Mouse (Mus musculus): ENCODE measurements at regions not wholly inside any gene's neighbourhood (a gene's known extent, or its start where the extent isn't known, plus 50 kb on each side); places are given as distances from the start of the nearest gene placed in this dataset.
A peak's percentile ranks its signal among the peaks of the same experiment; 100 is the strongest.

DNA sequence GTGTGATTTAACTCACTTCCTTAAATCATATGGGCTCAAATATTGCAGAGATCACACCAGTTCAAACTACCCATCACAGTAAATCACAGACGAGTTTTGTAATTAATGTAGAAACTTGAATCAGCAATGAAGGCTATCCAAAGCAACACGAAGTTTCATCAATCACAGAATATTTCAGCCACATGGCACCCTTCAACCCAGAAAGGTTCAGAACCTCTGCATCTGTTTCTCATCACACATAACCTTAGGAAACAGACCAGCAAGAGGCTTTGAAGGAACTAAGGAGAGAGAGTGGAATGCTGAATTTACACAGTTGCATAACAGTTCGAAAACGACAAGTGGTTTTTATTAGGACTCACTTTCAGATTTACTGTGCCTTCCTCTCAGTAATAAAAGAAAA is 1494.0 kb upstream of the Sel1l start:
- Histone ChIP-seq H3K27ac (ENCODE audit: low read length) (no peak overlapping the region), H3K4me3 (replicated peaks; ENCODE audit: low read length) (no peak overlapping the region), H3K36me3 (ENCODE audit: control insufficient read depth, insufficient read depth) (no peaks in the 10 kb centered on the region), H3K4me1 (replicated peaks; ENCODE audit: control insufficient read depth, insufficient read depth, low read length) (no peaks in the 10 kb centered on the region), H3K4me2 (ENCODE audit: low read length) (no peak overlapping the region), H3K9me3 (ENCODE audit: control insufficient read depth, low read length) (no peaks in the 10 kb centered on the region), H3K9ac (replicated peaks; ENCODE audit: low read depth, low read length) (no peak overlapping the region), H3K27me3 (replicated peaks; ENCODE audit: control insufficient read depth, insufficient read depth, low read length) (no peaks in the 10 kb centered on the region)
- 84% methylated on average over 4 of the region's 4 CpGs for WGBS
- no peak for ATAC-seq

DNA sequence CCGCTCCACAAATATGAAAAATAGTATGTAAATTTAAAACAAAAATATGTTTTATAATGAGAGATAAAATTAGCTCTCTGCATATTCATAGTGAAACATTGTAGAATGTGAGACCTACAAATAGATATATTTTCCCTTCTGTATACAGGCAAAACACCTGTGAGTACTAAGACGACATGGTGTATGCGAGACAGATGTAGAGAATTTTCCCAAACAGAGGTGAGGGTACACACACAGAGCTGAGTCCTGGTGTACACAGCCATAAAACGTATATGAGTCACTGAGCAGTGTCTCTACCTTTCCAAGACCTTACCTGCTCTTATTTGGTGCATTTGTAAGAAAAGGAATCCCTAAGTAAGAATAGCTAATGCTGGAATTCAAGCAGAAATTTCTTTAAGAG is 1493.6 kb upstream of the Sel1l start:
- no peaks in the 10 kb centered on the region for H3K4me1 ChIP-seq (replicated peaks; ENCODE audit: control insufficient read depth, insufficient read depth, low read length)
- H3K27me3 ChIP-seq (replicated peaks; ENCODE audit: control insufficient read depth, insufficient read depth, low read length): no peaks in the 10 kb centered on the region
- no peak for ATAC-seq
- H3K27ac ChIP-seq (ENCODE audit: low read length): no peak overlapping the region
- no peaks in the 10 kb centered on the region for H3K9me3 ChIP-seq (ENCODE audit: control insufficient read depth, low read length)
- no peak overlapping the region for H3K4me3 ChIP-seq (replicated peaks; ENCODE audit: low read length)
- no peak overlapping the region for H3K9ac ChIP-seq (replicated peaks; ENCODE audit: low read depth, low read length)
- 84% methylated on average over 4 of the region's 4 CpGs for WGBS
- no peaks in the 10 kb centered on the region for H3K36me3 ChIP-seq (ENCODE audit: control insufficient read depth, insufficient read depth)
- no peak overlapping the region for H3K4me2 ChIP-seq (ENCODE audit: low read length)

DNA sequence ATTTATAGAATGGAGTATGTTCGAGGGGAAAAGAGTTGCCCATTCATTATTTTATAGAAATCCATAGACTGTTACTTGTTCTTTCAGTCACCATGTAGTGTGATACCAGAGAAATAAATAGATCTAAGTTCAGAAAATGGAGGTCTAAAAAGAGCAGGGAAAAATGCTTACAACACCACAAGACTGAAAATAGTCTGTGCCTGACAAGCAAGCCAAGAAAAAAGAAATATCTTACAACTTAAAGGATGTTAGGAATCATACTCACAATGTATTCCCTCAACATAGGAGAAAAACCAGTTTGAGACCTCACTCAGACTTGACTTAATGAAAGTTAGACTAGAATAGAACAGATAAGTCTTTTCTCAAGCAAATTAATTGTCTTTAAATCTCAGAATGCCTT is 1486.6 kb upstream of the Sel1l start:
- Histone ChIP-seq H3K4me1 (replicated peaks; ENCODE audit: control insufficient read depth, insufficient read depth, low read length) (no peaks in the 10 kb centered on the region), H3K9ac (replicated peaks; ENCODE audit: low read depth, low read length) (no peak overlapping the region), H3K4me3 (replicated peaks; ENCODE audit: low read length) (no peak overlapping the region), H3K4me2 (ENCODE audit: low read length) (no peak overlapping the region), H3K27me3 (replicated peaks; ENCODE audit: control insufficient read depth, insufficient read depth, low read length) (no peaks in the 10 kb centered on the region), H3K27ac (ENCODE audit: low read length) (no peak overlapping the region), H3K9me3 (ENCODE audit: control insufficient read depth, low read length) (no peaks in the 10 kb centered on the region), H3K36me3 (ENCODE audit: control insufficient read depth, insufficient read depth) (no peaks in the 10 kb centered on the region)
- no peak for ATAC-seq
- WGBS: 86% methylated on average over 1 of the region's 1 CpGs

GRCm38 (mm10) chr12:93312214-93312613 is 1463.3 kb upstream of the Sel1l start:
- Histone ChIP-seq H3K4me2 (ENCODE audit: low read length) (no peak overlapping the region), H3K4me3 (replicated peaks; ENCODE audit: low read length) (no peak overlapping the region)
- no peak for ATAC-seq

DNA sequence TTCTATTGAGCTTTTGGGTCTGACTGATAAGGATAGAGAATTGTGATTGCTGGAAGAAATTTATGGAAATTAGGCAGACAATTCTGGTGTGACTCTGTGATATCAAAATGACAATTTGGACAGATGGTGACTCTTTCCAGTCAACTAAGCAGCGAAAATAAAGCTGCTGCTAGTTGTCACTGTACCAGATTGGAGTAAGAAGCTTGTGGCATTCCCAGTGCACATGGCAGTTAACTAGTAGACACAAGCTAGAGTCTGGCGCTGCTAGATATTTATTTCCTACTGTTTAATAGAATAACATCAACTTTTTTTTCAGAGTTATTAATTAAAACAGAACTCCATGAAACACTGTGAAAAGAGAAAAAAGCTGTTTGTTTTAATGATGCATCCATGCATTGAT is 1432.9 kb upstream of the Sel1l start:
- Histone ChIP-seq H3K9ac (replicated peaks; ENCODE audit: low read depth, low read length) (no peak overlapping the region), H3K4me2 (ENCODE audit: low read length) (no peak overlapping the region), H3K4me1 (replicated peaks; ENCODE audit: control insufficient read depth, insufficient read depth, low read length) (no peaks in the 10 kb centered on the region), H3K27me3 (replicated peaks; ENCODE audit: control insufficient read depth, insufficient read depth, low read length) (no peaks in the 10 kb centered on the region), H3K36me3 (ENCODE audit: control insufficient read depth, insufficient read depth) (no peaks in the 10 kb centered on the region), H3K4me3 (replicated peaks; ENCODE audit: low read length) (no peak overlapping the region), H3K9me3 (ENCODE audit: control insufficient read depth, low read length) (no peaks in the 10 kb centered on the region), H3K27ac (ENCODE audit: low read length) (no peak overlapping the region)
- WGBS: 41% methylated on average over 2 of the region's 2 CpGs
- ATAC-seq: peak; percentile 91

More at GRCm38 (mm10) chr12:93312214-93312613, 1463.3 kb upstream of the Sel1l start:
- Histone ChIP-seq H3K27me3 (replicated peaks; ENCODE audit: control insufficient read depth, insufficient read depth, low read length) (no peaks in the 10 kb centered on the region), H3K9ac (replicated peaks; ENCODE audit: low read depth, low read length) (no peak overlapping the region), H3K4me1 (replicated peaks; ENCODE audit: control insufficient read depth, insufficient read depth, low read length) (no peaks in the 10 kb centered on the region), H3K36me3 (ENCODE audit: control insufficient read depth, insufficient read depth) (no peaks in the 10 kb centered on the region), H3K27ac (ENCODE audit: low read length) (no peak overlapping the region), H3K9me3 (ENCODE audit: control insufficient read depth, low read length) (no peaks in the 10 kb centered on the region)

DNA sequence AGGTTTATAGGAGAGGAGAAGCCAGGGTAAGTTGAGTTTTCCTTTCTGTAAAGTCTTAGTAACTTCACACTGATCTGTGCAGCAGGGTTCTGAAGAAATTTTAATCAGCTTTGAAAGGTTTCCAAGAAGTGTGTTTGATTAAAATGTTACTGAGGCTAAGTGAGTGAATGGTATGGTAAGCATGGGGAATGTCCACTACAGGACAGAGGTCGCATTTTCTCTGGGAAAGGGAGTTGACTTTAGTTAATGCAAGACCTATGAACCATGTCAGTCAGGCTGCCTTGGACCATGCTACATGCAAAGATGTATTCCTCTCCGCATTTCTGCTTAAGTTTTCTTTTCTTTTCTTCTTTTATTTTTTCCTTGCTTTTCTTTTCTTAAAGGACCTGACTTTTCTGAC is 1424.7 kb upstream of the Sel1l start:
- Histone ChIP-seq H3K4me3 (replicated peaks; ENCODE audit: low read length) (no peak overlapping the region), H3K4me2 (ENCODE audit: low read length) (no peak overlapping the region), H3K9me3 (ENCODE audit: control insufficient read depth, low read length) (no peaks in the 10 kb centered on the region), H3K27me3 (replicated peaks; ENCODE audit: control insufficient read depth, insufficient read depth, low read length) (no peaks in the 10 kb centered on the region), H3K36me3 (ENCODE audit: control insufficient read depth, insufficient read depth) (no peaks in the 10 kb centered on the region), H3K9ac (replicated peaks; ENCODE audit: low read depth, low read length) (no peak overlapping the region), H3K27ac (ENCODE audit: low read length) (no peak overlapping the region), H3K4me1 (replicated peaks; ENCODE audit: control insufficient read depth, insufficient read depth, low read length) (no peaks in the 10 kb centered on the region)
- WGBS: 85% methylated on average over 2 of the region's 2 CpGs
- no peak for ATAC-seq

DNA sequence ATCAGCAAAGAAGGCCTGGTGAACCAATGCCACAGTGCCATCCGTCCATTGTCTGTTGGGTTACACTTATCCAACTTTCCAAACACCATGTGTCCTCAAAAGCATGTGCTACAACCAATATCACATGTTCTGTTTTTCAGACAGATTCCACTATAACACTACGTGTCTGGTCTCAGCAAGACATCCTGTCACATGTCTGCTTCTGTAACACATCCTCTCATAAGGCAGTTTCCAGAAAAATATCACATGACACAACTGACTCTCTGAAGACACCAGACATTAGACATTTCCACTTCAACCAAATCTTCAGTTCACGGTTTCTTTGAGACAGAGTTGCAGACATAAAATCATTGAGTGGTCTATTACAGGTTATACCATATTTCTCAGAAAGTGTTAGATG is 1381.3 kb upstream of the Sel1l start:
- Histone ChIP-seq H3K27me3 (replicated peaks; ENCODE audit: control insufficient read depth, insufficient read depth, low read length) (no peaks in the 10 kb centered on the region), H3K4me3 (replicated peaks; ENCODE audit: low read length) (no peak overlapping the region), H3K27ac (ENCODE audit: low read length) (no peak overlapping the region), H3K9ac (replicated peaks; ENCODE audit: low read depth, low read length) (no peak overlapping the region), H3K36me3 (ENCODE audit: control insufficient read depth, insufficient read depth) (no peaks in the 10 kb centered on the region), H3K4me1 (replicated peaks; ENCODE audit: control insufficient read depth, insufficient read depth, low read length) (no peaks in the 10 kb centered on the region), H3K4me2 (ENCODE audit: low read length) (no peak overlapping the region), H3K9me3 (ENCODE audit: control insufficient read depth, low read length) (no peaks in the 10 kb centered on the region)
- ATAC-seq: no peak
- WGBS: 86% methylated on average over 3 of the region's 3 CpGs

DNA sequence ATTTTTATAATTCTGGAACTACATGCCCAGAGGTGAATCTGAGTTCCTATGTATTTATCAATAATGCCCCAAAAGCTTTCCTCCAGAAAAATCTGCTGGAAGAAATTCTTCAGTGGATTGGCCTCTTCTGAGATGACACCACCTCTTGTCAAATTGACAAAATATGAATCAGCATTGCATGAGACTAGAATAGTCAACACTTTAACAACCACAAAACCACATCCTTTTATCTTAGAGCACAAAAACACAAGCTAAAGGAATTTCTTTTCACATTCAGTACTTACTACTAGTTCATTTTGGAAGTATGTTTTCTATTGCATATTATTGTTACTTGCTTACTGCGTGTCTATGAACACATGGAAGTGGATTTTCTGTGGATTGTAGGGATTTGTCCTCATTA is 1377.9 kb upstream of the Sel1l start:
- Histone ChIP-seq H3K9ac (replicated peaks; ENCODE audit: low read depth, low read length) (no peak overlapping the region), H3K27me3 (replicated peaks; ENCODE audit: control insufficient read depth, insufficient read depth, low read length) (no peaks in the 10 kb centered on the region), H3K4me3 (replicated peaks; ENCODE audit: low read length) (no peak overlapping the region), H3K36me3 (ENCODE audit: control insufficient read depth, insufficient read depth) (no peaks in the 10 kb centered on the region), H3K4me2 (ENCODE audit: low read length) (no peak overlapping the region), H3K27ac (ENCODE audit: low read length) (no peak overlapping the region), H3K9me3 (ENCODE audit: control insufficient read depth, low read length) (no peaks in the 10 kb centered on the region), H3K4me1 (replicated peaks; ENCODE audit: control insufficient read depth, insufficient read depth, low read length) (no peaks in the 10 kb centered on the region)
- ATAC-seq: no peak
- WGBS: 100% methylated on average over 1 of the region's 1 CpGs

DNA sequence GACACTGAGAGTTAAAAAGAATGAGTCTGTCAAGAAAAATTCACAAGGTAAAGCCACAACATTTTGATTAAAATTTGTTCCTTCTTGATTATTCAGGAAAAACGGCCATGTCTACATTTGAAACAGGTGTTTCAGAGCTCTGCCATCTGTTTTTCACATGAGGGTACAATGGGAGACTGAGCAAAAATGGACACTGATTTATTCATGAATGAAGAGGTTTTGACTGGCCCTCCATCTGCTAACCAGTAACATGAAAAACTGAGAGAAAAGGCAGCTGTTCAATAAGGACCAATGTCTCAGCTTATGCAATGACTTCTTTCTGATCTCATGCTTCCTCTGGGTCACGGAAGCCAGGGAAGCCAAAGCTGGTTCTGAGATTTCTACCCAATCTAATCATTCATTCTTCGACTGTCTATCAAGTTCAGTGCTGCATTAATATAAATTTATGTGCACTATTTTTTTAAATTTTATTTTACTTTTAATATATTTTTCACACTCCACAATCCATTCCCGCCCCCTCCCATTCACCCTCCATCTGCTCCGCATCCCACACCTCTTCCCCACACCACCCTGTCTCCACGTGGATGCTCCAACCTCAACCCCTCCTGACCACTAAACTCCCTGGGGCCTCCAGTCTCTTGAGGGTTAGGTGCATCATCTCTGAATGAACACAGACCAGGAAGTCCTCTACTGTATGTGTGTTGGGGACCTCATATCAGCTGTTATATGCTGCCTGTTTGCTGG is 1372.4 kb upstream of the Sel1l start:
- Histone ChIP-seq H3K27me3 (replicated peaks; ENCODE audit: control insufficient read depth, insufficient read depth, low read length) (no peaks in the 10 kb centered on the region), H3K4me2 (ENCODE audit: low read length) (no peak overlapping the region), H3K4me3 (replicated peaks; ENCODE audit: low read length) (no peak overlapping the region), H3K9ac (replicated peaks; ENCODE audit: low read depth, low read length) (no peak overlapping the region), H3K36me3 (ENCODE audit: control insufficient read depth, insufficient read depth) (no peaks in the 10 kb centered on the region), H3K9me3 (ENCODE audit: control insufficient read depth, low read length) (no peaks in the 10 kb centered on the region), H3K27ac (ENCODE audit: low read length) (0 out of 2 replicates have a peak overlapping the region, but pooled peaks have one; percentile 13), H3K4me1 (replicated peaks; ENCODE audit: control insufficient read depth, insufficient read depth, low read length) (no peaks in the 10 kb centered on the region)
- WGBS: 60% methylated on average over 6 of the region's 6 CpGs
- peak; percentile 95 for ATAC-seq

GRCm38 (mm10) chr12:93207596-93207995 is 1358.6 kb upstream of the Sel1l start:
- Histone ChIP-seq H3K9ac (replicated peaks; ENCODE audit: low read depth, low read length) (no peak overlapping the region), H3K4me3 (replicated peaks; ENCODE audit: low read length) (no peak overlapping the region), H3K4me1 (replicated peaks; ENCODE audit: control insufficient read depth, insufficient read depth, low read length) (no peaks in the 10 kb centered on the region), H3K27me3 (replicated peaks; ENCODE audit: control insufficient read depth, insufficient read depth, low read length) (no peaks in the 10 kb centered on the region), H3K9me3 (ENCODE audit: control insufficient read depth, low read length) (peaks cover 5% of the 10 kb centered on the region; the same call in 1 of the 2 replicates), H3K36me3 (ENCODE audit: control insufficient read depth, insufficient read depth) (no peaks in the 10 kb centered on the region), H3K27ac (ENCODE audit: low read length) (no peak overlapping the region), H3K4me2 (ENCODE audit: low read length) (no peak overlapping the region)
- ATAC-seq: no peak
- WGBS: 67% methylated on average over 3 of the region's 3 CpGs
